Mouse (Mus musculus) adrenal gland, postnatal 4 days (tissue): Measurements from ENCODE around the gene Zmym5. TPM values are rescaled to one million over a fixed set of nuclear protein-coding genes. Genes with fewer than 3 reads are reported as not detected.
"Not testable (repeated sequence)": the region's sequence is repeated elsewhere in the genome, so short reads cannot be mapped to it uniquely, and the experiment has no call there.

Source experiments
- DNase-seq, 2 experiments: peaks; one replicate each; pipeline ENCODE4 v3.0.0; 2021 to 2022; ENCODE audit warnings: low spot score in 2 of 2, mixed read lengths in 2 of 2
- total RNA-seq, 2 experiments: library from RNA; stranded (reverse); gene quantifications; 2 replicates each; pipeline ENCODE4 v1.2.3; 2021

The Zmym5 gene
- total RNA-seq, 2 experiments from 2014 or later = 46.6 to 47.5 TPM

DNA sequence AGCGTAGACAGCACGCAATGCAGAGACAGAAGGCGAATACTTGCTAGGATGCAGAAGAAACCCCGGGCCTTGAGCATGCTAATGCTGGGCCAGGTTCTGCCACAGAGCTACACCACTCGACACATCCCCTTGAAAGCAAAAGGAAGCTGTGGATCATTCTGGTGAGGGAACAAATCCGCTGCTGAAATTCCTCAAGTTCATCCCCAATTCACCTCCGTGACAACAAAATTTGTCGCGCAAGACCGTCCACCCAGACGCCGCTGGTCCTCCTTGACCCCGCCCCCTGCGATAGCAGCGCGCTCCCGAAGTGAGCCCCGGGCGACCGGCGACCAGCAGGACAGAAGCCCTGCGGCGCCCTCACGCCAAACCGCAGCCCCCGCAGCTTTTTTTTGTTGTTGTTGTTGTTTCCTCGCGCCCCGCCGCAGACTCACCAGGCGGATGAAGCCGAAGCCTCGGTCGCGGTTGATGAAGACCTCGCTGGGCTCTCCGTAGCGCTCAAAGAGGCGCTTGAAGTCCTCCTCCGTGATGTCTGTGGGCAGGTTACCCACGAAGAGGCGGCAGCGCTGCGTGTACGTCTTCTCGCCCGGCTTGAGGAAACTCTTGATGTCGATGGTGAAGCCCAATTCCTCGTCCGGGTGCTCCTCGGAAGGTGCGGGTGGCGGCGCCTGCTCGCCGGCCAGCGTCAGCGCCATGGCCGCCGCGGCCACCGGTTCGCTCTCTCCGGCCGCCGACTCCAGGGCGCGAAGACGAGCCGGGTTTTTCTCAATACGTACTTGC lies 34.0 kb downstream of the Zmym5 start:
- DNase-seq = peak; percentile 32 to 51

DNA sequence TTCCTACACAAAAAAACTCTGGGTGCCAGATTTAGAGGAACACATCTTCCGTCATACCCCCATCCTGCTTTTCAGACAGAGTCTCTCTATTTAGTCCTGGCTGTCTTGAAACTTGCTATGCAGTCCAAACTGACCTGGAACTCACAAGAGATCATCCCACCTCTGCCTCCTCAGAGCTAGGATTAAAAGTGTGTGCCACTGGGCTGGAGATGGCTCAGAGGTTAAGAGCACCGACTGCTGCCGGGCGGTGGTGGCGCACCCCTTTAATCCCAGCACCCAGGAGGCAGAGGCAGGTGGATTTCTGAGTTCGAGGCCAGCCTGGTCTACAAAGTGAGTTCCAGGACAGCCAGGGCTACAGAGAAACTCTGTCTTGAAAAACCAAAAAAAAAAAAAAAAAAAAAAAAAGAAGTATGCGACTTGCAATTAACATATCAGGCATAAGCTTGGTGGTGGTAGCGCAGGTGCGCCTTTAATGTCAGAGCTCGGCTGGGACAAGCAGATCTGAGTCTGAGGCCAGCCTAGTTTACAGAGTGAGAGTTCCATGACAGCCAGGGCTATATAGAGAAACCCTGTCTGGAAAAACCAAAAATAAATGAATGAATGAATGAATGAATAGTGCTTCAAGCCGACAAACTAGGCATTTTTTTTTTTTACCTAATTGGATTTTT lies 34.8 kb downstream of the Zmym5 start:
- no peak for DNase-seq

DNA sequence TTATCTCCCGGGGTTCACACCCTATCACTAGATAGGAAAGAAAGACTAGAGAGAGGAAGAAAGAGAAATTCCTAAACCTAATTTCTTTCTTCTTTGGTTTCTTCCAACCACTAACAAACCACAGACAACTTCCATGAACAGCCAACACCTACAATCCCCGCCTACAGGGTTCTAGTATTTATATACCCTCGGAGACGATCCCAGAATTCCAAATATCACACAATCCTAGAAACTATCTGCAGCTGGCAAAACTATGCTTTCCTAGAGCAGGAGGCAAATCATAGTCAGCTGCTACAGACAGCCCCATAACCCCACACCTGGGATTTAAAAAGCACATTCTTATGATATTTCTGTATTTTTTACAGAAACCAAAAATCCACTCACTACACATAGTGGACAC lies 36.1 kb downstream of the Zmym5 start:
- no peak for DNase-seq

DNA sequence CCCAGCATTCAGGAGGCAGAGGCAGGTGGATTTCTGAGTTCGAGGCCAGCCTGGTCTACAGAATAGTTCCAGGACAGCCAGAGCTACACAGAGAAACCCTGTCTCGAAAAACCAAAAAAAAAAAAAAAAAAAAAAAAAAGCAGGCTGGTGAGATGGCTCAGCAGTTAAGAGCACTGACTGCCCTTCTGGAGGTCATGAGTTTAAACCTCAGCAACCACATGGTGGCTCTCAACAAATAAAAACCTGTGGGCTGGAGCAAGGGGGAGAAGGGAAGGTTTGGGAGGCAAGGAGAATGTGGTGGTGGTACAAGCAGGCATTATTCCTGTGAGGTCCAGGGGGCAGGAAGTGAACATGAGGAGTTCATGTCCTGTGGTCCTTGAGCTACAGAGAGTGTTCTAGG lies 45.1 kb downstream of the Zmym5 start:
- DNase-seq = not testable (repeated sequence)

DNA sequence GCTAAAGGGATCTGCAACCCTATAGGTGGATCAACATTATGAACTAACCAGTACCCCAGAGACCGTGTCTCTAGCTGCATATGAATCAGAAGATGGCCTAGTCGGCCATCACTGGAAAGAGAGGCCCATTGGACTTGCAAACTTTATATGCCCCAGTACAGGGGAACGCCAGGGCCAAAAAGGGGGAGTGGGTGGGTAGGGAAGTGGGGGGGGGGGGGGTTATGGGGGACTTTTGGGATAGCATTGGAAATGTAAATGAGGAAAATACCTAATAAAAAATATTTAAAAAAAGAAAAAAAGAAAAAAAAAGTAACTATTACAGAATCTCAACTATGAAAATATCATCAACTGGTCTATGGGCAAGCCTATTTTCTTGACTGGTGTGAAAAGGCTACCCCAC lies 46.4 kb downstream of the Zmym5 start:
- not testable (repeated sequence) for DNase-seq

DNA sequence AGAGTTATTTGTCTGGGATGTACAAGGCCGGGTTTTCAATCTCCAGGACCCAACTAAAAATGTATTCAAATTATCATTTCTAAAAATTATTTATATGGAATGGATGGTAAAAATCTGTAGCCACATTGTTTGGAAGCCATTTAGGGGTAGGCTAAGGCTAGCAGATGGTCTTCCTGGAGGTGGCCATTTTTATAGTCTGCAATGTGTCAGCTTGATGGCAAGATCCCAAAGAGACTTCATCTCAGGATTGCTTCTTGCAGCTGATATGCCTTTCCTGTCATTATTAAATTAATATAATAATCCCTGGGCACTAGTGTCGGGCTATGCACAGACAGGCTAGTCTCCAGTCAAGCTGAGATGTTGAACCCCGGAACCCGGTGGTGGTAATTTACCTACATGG lies 60.2 kb downstream of the Zmym5 start:
- DNase-seq = no peak

Other genes starting within 250 kb of the Zmym5 start
- 1 to 10 TPM; 8.0 to 8.4 TPM for gene Cenpj, start 236.3 kb downstream of the Zmym5 start, total RNA-seq
- 10 to 100 TPM; 27.1 to 31.8 TPM for gene Parp4, start 236.1 kb downstream of the Zmym5 start, total RNA-seq
- gene Mphosph8, start 143.5 kb downstream of the Zmym5 start, total RNA-seq = 10 to 100 TPM; 29.1 to 35.5 TPM
- 10 to 100 TPM; 37.0 to 45.0 TPM for gene Pspc1, start 33.4 kb downstream of the Zmym5 start, total RNA-seq
- gene Zmym2, start 74.9 kb upstream of the Zmym5 start, total RNA-seq = 10 to 100 TPM; 66.3 to 71.8 TPM
- 1 to 10 TPM in 1 of 2 experiments, under 1 TPM in 1; 0.59 to 1.8 TPM for gene Gja3, start 246.4 kb upstream of the Zmym5 start, total RNA-seq